Mouse (Mus musculus) heart, adult 8-10 months (tissue): ENCODE results near the gene Adgrl3. TPM values are rescaled to one million over a fixed set of nuclear protein-coding genes. Genes with fewer than 3 reads are reported as not detected.

Source experiments
- DNase-seq: peaks from one replicate; pipeline ENCODE4 v3.0.0; 2022; ENCODE audit warnings: low spot score
- total RNA-seq, 4 experiments: library from RNA; stranded (reverse); gene quantifications; 2 replicates each; pipeline ENCODE4 v1.2.4; 2022

Gene Adgrl3
- total RNA-seq, result 1 to 10 TPM; 3.1 to 4.0 (median 3.6) TPM

DNA sequence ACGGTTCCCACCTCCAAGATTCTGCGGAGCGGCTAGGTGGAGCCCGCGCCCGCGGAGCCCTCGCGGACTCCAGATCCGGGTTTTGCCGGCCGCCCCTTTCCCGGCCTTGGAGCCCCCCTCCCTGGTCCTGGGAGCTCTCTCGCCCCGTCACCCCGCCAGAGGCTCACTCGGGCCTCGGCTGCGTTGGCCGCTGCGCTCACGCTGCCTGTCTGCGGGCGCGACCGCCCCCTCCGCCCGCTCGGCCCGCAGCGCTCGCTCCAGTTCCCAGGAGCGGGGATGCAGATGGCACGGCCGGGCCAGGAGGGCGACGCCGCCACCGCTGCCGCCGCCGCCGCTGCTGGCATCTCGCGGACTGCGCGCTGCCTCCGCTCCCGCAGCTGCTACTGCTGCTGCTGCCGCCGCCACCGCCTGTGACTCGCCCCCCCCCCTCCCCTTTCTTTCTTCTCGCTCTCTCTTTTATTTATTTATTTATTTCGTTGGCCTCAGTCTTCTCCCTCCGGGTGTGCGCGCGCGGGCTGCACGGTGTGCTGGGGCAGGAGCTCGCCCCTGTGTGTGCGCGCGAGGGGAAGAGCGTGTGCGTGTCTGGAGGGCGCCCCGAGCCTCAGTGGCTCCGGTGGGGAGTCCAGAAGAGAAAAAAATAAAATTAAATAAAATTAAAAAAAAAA lies at the start of gene Adgrl3:
Gene Adgrl3 (plus strand): TSS at position 549 of the 665 bp plus-strand sequence.
- DNase-seq, result peak; percentile 35

DNA sequence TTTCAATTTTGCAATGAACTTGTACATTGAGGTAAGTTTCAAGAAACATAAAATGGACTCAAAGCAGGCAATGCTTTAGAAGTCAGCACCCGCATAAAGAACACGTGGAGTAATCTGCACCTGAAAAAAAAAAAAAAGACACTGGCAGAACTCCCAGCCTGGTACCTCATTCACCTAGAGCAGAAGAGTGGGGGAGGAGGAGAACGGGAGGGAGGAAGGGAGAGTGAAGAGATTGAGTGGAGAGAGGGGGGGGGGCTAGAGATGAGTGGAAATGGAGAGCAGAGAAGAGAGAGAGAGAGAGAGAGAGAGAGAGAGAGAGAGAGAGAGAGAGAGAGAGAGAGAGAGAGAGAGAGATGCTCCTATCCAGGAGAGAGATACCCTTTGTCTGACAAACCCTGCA lies 772 bp upstream of the Adgrl3 start:
- no peak for DNase-seq

DNA sequence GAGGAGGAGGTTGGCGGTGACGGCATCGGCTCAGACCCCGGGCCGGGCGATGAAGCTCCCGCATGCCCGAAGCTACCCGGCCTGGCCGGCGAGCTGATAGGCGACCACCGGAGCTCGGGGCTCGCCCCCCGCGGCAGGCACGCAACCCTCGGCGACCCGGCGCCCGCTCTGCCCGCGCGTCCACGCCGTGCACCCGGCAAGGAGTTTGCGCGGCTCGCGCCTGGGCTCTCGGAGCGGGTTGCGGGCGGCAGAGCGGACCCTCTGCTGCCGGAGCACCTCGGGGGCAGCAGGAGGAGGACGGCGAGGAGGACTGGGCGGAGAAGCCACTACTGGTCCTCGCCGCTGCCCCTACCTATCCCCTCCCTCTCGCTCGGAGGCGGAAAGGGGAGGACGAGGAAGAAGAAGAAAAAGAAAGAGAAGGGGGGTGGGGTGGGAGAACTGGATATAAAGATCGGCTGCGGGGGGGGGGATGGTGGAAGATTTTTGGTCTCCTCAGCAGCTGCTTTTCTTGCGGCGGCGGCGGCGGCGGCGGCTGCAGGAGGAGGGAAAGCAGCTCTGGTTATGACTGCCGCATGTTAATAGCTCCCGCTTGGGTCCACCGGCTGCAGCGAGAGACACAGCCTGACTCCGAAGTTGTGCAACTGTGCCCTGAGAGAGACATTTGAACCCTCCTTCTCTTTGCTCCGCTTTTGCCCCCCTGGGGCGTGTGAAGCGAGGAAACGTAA lies 505 bp downstream of the Adgrl3 start:
- DNase-seq, result peak; percentile 18

DNA sequence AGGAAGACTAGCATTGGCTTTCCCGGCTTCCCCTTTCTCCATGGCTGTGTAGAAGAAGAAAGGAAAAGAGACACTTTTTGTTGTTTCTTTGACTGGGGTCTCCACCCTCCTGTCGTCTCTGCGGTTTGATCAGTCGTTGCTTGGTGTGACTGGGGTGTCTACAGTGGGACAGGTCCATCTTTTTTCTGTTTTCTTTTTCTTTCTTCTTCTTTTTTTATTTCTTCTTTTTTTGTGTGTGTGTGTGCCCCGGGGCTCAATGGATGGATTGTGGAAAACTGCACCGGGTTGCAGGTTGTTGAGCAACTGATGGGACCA lies 1.0 kb downstream of the Adgrl3 start:
- no peak for DNase-seq

DNA sequence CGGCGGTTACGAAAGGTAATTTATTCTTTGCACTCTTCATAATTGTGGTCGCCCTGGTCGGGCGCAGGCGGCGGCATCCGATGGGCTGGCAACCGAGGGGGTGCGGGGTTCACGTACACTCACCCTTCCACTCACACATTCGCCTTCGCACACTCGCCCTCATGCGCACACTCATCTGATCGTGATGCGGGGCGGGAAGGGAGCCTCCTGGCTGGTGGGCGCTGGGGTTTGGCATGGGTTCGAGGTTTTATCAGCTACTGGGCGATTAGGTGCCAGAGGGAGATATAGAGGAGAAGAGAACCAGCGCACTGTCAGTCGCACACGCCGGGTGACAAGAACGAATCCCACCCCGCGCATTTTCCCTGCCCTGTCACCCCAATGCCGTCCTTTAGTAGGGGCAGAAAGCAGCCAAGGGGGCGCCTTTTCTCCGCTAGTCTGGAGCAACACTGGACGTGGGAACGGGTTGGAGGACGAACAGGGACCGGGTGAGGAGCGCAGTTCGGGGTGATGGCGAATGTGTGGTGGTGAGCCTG lies 1.5 kb downstream of the Adgrl3 start:
- DNase-seq, result peak; percentile 13

DNA sequence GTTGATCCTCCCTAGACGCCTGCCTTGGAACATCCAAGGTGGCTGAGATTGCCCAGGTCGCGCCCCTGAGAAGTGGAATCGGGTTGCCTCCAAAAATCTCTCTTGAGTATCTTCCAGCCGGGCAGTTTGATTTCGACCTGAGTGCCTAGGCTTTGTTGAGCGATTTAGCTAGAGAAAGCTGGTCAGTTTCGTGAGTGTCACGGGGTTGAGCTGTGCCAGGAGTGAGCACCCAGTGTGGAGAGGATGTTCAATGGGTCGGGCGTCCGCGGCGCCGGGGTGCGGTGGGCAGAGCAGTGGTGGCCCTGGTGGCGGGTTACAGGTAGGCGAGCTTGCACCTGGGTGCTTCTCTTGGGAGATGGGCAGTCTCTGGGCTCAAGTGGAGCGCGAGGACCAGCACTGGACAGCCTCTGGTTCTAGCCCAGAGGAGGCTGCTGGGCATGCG lies 1.9 kb downstream of the Adgrl3 start:
- DNase-seq, result peak; percentile 2

DNA sequence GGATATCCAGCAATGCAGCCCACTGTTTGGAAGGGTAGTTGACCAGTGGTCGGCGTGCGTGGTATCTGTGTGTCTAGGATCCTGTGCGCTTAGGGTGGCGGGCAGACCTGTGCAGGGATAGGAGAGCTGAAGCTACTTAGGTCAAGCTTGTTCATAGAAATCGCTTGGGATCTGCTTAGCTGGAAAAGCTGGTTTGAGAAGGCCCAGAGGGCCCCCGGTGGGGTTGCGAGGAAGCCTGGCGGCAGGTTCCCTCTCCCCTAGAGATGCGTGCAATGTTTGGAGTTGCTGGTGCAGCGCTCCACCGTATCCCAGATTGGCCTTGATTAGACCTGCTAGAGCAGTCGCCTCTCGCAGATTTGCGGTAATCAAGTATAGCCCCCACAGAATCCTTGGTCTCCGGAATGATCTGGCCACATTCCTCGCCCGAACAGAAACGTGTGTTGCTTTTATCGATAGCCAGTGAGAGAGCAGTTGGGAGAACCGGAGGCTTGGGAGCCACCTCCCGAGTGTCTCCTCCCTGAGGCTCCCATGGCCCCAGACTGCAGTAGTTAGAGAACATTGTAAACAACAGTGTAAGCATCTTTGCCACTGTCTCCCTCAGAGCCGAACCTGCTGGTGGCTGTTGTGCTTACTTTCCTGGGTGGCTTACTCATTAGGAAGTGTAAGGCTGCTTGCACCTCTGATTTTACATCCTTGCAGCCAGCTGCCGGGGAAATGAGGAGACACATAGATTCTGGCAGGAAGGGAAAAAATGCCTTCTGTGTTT lies 2.6 kb downstream of the Adgrl3 start:
- DNase-seq, result peak; percentile 3

DNA sequence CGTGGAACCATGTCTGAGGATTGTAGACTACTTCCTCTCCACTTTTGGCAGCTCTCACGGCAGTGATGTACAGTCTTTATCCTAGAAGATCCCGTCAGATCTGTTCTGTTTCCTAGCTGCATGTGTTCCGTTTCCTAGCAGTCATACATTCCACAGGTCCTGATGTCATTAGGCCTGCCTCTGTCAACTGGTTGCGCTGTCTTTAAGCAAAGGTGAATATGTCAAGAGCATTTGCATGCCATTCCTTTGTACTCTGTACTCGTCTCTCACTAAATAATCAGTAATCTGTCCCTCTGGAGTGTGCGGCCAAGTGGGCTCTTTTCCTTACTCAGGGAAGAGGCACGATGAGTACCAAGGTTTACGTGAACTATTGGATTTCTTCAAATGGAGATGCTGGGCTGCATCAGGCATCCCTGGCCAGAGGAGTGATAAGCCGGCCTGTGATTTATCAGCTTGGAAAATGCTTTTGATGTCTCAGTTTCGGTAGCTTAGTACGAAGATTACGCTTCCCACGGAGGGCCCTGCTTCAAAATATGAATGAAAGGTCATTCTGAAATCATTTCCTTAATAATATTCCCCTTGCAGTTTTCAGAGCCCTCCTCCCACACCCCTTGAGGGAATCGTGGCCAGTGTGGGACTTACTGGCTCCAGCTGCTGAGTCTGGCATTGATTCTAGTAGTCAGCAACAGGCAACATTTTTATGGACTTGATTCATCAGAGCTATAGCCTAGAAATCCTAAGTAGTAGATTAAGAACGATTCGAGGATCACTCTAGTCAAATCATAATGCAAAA lies 4.2 kb downstream of the Adgrl3 start:
- DNase-seq, result peak; percentile 14

DNA sequence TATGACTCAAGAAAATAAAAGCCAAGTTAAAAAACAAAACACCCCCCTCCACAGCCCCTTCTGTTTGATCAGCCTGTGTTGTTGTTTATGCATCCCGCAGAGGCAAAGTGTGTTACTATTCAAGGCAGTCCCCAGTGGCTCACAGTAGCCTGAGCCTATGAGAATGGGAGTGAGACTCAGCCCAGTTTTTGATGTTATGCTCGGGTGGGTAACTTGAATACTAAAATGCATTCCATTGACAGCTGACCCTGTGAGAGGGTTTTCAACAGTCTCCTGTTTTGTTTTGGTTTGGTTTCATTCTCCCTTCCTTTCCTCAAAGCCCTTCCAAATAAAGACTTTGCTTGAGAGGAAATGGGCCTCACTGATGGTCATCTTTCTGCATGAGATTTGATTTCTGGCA lies 8.9 kb downstream of the Adgrl3 start:
- no peak for DNase-seq

DNA sequence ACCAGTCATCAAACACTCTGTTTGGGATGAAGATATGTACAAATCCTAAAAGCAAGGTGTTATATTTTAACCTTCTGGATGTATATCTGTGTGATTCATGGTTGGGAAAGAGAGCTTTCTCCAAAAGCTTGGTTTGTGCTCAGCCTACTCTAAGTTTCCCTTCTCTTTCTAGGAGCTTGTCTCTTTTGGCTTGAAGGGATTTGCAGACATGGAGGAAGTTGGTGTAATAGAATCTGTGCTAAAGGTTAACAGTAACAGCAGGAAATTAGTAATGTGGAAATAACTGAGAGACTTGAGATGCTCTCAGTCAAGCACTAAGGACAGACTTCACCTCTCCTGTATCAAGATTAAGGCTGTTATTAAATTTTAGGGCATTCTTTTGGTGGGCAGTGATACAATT lies 17.2 kb downstream of the Adgrl3 start:
- no peak for DNase-seq

DNA sequence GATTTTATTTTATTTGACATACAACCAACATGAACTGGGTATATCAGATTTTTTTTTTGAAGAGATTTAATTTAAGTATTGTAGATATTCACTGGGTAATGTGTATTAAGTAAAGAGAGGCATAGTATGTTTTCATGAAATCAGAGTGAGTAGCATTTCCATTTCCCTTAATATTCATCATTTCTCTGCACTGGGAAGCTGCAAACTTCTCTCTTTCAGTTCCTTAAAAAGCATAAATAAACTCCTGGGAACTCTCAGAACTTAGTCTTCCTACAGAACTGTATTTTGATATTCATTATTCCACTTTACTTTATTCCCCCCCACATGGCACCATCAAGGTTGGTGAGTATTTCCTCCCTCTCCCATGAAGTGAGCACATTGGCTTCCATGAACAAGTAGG lies 23.9 kb downstream of the Adgrl3 start:
- DNase-seq, result no peak

DNA sequence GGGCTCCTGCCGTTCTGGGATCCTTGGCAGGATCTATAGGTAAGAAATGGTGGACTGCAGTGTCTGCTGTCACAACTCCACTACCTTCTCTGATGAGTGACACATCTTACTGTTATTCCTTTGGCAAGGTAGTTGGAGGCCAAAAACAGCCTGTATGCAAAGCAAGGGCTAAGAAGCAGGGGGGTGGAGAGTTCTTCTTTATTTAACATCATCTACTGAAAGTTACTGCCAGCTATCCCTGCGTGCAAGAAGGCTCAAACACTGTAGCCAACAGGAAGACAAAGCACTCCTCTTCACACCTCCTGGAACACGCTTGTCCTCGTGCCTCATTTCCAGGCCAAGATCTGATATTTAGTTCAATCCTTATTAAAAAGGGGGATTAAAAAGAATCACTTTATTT lies 26.2 kb downstream of the Adgrl3 start:
- no peak for DNase-seq

DNA sequence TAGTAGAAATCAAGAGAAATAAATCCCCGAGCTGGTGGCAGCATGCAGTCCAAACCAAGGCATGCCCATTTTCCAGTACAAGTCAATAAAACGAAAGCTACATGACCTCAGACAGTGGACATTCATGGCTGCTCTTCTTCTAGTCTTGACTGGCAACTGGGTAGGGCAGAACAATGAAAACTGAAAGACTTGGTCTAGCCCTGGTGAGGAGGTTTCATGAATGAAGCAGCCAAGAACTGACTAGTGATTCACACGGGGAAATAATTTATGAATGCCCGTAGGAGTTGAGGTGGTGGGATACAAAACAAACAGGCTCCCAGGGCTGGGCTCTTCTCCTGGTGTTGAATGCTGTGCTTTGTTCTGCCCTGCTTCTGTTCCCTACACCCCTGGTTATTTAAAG lies 34.7 kb downstream of the Adgrl3 start:
- DNase-seq, result no peak

DNA sequence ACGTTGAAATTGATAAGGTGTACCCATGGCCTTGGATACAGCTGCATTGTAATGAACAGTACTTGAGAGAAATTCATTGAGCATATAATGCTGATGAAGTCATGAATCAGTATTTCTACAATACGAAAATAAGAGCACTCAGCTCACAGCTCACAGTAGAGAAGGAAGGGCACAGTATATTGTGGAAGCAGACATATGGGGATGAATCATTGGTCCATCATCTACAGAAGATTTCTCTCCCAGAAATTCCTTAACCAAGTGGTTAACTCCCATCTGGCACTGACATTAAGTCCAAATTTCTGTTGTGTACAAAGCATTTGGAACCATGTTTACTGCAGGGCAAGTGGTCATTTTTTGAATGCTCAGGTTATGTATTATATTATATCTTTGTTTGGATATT lies 35.3 kb downstream of the Adgrl3 start:
- no peak for DNase-seq

DNA sequence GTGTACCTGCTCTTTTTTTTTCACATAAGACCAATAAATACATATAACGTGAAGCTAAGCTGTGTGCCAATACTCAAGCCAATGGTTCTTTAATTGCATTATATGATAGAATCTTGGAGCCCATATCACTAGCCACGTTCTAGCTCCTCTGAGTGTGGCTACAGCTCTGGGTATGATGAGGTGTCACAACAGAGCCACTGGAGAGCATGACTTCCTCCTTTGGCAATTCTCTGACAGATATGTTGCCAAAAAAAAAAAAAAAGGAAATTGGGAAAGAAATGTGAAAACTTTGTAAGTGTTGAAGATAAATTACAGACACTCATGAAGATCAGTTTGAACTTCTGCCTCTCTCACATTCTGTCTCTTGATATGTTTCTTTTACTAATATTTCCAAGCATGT lies 38.2 kb downstream of the Adgrl3 start:
- no peak for DNase-seq

DNA sequence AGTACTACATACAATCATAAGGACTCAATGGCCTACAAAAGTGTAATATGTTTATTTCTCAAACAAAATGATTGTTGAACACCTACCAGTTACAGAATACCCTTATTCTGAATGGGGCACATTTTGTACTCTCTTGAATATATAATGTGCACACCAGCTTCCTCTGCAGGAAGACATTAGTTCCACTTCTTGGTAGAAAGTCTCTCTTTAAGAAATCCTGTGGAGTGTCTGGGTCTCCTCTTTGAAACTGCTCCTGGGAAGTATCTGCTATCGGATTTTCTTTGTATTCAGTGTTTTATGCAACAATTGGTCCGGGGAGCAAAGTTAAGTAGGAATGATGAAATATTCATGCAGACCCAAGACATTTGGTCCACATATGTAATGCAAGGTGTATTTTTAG lies 41.0 kb downstream of the Adgrl3 start:
- DNase-seq, result no peak

DNA sequence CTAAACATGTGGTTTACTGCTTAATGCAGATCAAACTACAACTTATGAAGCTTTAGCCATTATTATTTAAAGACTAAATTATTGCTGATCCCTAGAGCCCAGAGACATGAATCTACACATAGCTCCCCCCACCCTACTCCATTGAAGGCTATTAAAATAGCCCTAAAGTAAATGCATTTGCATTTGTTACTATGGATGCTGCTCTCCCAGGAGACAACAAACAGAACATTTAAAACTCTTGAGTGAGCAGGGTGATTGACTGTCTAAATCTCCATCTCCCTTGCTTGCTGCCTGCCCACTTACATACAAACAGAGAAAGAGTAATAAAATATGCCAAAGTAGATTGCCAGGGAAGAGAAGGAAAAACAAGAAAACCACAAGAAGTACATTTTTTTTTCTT lies 41.4 kb downstream of the Adgrl3 start:
- no peak for DNase-seq

DNA sequence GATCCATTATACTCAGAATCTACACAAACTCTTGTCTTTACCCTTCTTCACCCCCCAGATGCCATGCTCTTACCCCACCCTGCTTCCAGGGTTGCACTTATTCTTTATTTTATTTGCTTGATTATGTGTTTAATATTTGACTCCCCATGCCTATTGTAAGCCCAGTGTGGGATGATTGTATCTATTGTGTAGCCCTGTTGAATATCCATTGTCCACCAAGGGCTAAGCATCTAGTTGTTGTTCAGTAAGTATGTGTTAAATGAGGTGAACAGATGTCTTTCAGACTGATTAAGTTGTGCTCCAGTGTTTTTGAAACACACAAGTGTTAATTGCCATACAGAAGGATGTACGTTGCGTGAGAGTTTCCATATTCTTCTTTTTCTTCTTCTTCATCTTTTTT lies 44.1 kb downstream of the Adgrl3 start:
- no peak for DNase-seq

DNA sequence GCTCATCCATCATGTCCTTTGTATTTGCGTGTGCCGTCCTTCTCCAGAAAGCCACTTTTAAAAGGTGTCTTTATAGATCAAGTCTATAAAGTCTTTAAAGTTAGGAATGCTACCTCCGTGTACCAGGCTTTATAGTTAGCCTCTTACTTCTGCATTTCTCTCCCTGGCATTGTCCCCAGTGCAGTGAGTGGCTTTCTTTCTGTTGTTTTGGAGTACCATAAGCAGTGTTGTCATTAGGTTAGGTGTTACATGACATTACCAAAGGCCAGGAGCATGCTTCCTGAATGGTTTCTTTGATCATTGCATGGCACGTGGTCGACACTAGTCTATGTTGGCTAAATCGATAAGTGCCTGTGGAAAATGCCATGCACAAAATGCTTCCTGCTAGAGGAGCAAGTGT lies 48.2 kb downstream of the Adgrl3 start:
- no peak for DNase-seq

DNA sequence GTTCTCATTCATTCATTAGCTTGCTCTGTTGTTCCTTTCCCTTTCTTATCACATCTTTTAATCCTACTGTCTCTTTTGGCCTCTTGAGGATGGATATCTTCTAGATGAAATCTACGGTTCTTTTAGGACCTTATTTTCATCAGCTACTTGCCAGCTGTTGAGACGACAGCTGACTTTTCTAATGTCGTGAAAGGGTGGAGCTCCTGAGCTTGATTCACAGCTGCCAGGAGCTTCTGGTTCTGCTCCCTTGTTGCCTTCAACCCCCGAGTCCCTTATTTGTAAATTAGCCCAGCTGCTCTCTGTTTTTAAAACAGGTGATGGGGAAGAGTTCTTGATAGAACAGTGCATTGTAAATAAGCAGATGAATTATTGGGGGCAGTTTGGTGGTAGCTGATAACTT lies 48.9 kb downstream of the Adgrl3 start:
- no peak for DNase-seq

DNA sequence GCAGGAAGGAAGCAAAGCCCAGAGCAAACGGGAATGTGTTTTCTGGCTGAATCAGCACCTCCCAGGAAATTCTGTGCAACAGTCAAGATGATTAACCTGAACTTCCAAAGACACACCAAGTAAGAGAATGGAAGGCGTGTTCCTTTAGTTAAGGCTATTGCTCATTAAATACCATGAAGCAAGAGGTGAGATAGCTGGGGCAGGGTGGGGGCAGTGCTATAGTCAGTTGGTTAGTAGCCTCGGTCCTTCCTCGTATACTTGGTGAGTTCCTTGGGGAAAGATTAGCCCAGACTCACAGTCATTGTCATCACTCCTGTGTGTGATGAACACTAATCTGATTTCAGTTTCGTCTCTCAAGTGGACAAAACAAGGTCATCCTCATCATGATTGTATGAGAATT lies 53.0 kb downstream of the Adgrl3 start:
- no peak for DNase-seq

DNA sequence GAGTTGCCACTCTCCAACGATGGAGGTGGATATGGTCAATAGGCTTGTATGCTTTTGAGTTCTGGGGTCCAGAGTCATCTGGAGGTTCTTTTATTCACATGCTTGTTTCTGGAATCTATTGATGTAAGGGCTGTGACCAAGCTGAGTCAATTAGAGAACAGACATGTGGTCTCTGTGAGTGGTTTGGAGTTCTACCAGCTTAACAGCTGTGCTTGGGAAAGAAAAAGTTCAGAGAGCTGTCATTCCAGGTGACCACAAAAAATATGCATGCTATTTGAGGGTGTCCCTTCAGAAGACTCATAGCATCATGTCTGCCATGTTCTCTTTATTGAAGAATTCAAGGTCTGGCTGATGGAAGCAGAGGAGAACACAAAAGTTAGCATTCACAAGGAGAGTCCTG lies 53.9 kb downstream of the Adgrl3 start:
- peak; percentile 19 for DNase-seq
